Comparison of ENCODE assay signal across 9 mouse cellular contexts in genomic region chr6:77257358-77258105, GRCm38 (mm10). TPM values are rescaled to one million over a fixed set of nuclear protein-coding genes. Genes with fewer than 3 reads are reported as not detected.
DNase-seq lines count a peak whose midpoint lies in the region; ATAC-seq lines count a peak whose summit lies in the region.
"Had no signal": no experiment of that assay in that cellular context is flagged by ENCODE, and none has a peak within 500 bp of the region (broad histone marks: within the 10 kb centered on the region; RNA-seq: fewer than 3 reads in every experiment).

No protein-coding gene starts in this region.

- peak; percentile 12 to 24 for DNase-seq in cerebellum, postnatal 36 days
- no peak for DNase-seq in cerebellum, adult 9-11 months
- peak; percentile 22 to 33 for DNase-seq in layer of hippocampus, adult 8-10 months (ENCODE audit: low spot score in 2 of 2)
- DNase-seq in layer of hippocampus, adult 9-10 months (ENCODE audit: low spot score), result no peak
- peak; percentile 15 for DNase-seq in urinary bladder, postnatal 14 days (ENCODE audit: low spot score)
- DNase-seq in urinary bladder, postnatal 10 days (ENCODE audit: low spot score), result no peak
- DNase-seq in thymus, postnatal 14 days, result no peak
- DNase-seq: gastrocnemius, postnatal 36 days had no signal

- ATAC-seq in megakaryocyte progenitor cell, adult 5-6 weeks (replicated peaks; ENCODE audit: poor library complexity), result no peak

RNA-seq across cellular contexts. Expression of gene Lrrtm1, which starts 15.0 kb away (rescaled TPM):
- total RNA-seq in layer of hippocampus, adult 8-10 months (2022), result 10 to 100 TPM; 92.6 to 96.6 (median 93.5) TPM
- not detected in 2 replicates for total RNA-seq in megakaryocyte progenitor cell, adult 5-6 weeks (2015)
- total RNA-seq in megakaryocyte progenitor cell, adult 5-6 weeks (2017), result not detected in 2 replicates
- total RNA-seq: gastrocnemius, postnatal 36 days had no signal

Comparison
In these comparisons a context has a peak if more than half of its experiments do, and no peak if none do; other contexts are left out.
1. DNase-seq: peak in cerebellum, postnatal 36 days (2 of 2), layer of hippocampus, adult 8-10 months (2 of 2) and urinary bladder, postnatal 14 days (single experiment); none in cerebellum, adult 9-11 months (single experiment), layer of hippocampus, adult 9-10 months (single experiment), urinary bladder, postnatal 10 days (single experiment) and thymus, postnatal 14 days (single experiment).
2. RNA of gene Lrrtm1, which starts 15.0 kb away (total RNA-seq): 92.6 to 96.6 TPM in layer of hippocampus, adult 8-10 months; not detected in megakaryocyte progenitor cell, adult 5-6 weeks; every median in the first group is over 10 times any median in the second.